Mouse (Mus musculus): ENCODE data around the gene Plod1. TPM values are rescaled to one million over a fixed set of nuclear protein-coding genes. Genes with fewer than 3 reads are reported as not detected.

Gene Plod1
- polyA plus RNA-seq, 1 experiment from 2014 or later = 48.4 TPM

DNA sequence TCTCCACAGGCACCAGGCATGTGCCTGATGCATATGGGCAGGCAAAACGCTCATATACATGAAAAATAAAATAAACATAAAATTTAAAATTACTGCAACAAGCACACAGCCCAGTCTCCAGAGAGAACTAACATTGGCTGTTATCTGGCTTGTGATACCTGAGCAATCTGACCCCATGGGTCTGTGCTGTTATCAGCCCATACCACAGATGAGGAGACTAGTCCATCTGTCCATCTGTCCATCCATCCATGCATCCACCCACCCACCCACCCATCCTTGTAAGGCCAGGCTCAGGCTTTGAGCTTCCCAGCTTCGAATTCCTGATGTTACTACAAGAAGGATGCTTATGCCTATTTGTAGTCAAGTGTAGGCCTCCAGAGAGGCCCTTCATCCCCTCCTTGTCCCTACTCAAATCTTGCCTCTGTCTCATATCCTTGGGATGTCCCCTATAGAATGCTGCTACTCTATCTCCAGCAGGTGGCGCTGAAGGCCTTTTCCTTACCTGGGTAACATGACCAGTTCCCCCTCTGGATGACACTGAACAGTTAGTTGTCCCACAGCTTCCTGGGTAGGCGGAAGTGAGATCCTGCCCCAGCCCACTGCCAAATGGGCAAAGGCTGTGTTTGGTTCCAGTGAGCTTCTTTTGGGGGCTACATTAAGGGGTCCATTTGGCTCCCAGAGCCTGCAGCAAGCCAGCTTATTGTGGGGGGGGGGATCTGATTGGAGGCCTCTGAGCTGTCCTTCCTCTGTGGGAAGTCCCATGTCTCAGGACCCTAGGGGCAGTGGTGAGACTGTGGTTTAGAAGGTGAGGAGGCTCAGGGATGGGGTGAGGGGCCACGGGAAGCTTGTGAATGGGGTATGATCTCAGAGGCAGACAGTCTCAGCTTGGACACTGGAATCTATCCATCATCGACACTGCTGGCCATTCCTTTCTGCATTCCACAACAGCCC lies 23.6 kb upstream of the Plod1 start:
- H3K36me3 ChIP-seq = no peaks in the 10 kb centered on the region
- H3K27ac ChIP-seq = no peak overlapping the region
- H3K9ac ChIP-seq = no peak overlapping the region
- H3K9me3 ChIP-seq = no peaks in the 10 kb centered on the region
- H3K27me3 ChIP-seq = no peaks in the 10 kb centered on the region
- no peaks in the 10 kb centered on the region for H3K4me1 ChIP-seq
- no peak overlapping the region for H3K4me3 ChIP-seq
- WGBS = 37% methylated on average over 6 of the region's 6 CpGs
- no peak for ATAC-seq (ENCODE audit: borderline replicate concordance, extremely low read depth, low FRiP score, low TSS enrichment)
- no peak overlapping the region for H3K4me2 ChIP-seq

DNA sequence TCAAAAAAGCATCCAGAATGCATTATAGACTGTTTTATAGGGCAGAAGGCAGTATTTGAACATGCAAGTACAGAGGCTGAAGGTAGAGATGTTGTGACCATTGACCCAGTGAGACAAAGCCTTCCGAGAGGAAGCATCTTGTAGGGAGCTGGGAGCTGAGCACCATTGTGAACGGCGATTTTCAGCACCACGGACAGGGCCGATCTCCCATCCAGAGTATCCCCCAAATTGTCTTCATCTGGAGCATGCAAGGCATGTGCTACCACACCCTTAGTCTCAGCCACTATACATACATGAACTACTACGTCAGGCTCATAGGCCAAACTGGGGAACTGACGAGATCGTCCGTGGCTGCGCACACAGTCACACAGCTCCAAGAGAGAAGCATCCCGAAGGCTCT lies 20.6 kb upstream of the Plod1 start:
- no peak overlapping the region for H3K4me3 ChIP-seq
- no peak for ATAC-seq (ENCODE audit: borderline replicate concordance, extremely low read depth, low FRiP score, low TSS enrichment)
- no peak overlapping the region for H3K9ac ChIP-seq
- no peaks in the 10 kb centered on the region for H3K4me1 ChIP-seq
- no peaks in the 10 kb centered on the region for H3K27me3 ChIP-seq
- no peaks in the 10 kb centered on the region for H3K9me3 ChIP-seq
- 44% methylated on average over 11 of the region's 11 CpGs for WGBS
- H3K27ac ChIP-seq = no peak overlapping the region
- H3K36me3 ChIP-seq = no peaks in the 10 kb centered on the region
- no peak overlapping the region for H3K4me2 ChIP-seq

DNA sequence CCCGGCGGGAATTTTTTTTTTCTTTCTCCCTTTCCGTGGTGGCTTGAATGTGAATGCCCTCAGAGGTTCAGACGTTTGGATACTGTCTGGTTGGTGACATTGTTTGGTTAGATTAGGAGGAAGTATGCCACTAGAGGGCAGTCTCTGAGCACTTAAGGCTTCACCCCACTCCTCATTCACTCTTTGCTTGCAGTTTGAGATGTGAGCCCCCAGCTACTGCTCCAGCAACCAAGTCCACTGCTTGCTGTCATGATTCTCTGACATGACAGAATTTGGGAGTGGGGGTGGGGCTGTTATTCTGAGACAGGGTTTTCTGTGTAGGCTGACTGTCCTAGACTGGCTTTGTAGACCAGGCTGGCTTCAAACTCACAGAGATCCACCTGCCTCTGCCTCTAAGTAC lies 17.0 kb upstream of the Plod1 start:
- Histone ChIP-seq H3K4me2 (no peak overlapping the region), H3K36me3 (peaks cover 7% of the 10 kb centered on the region), H3K9me3 (no peaks in the 10 kb centered on the region), H3K27ac (no peak overlapping the region), H3K27me3 (no peaks in the 10 kb centered on the region), H3K4me3 (no peak overlapping the region), H3K9ac (no peak overlapping the region), H3K4me1 (no peaks in the 10 kb centered on the region)
- 9% methylated on average over 4 of the region's 4 CpGs for WGBS
- no peak for ATAC-seq (ENCODE audit: borderline replicate concordance, extremely low read depth, low FRiP score, low TSS enrichment)

GRCm38 (mm10) chr4:147947511-147947910 lies 10.9 kb upstream of the Plod1 start:
- no peak for ATAC-seq (ENCODE audit: borderline replicate concordance, extremely low read depth, low FRiP score, low TSS enrichment)

GRCm38 (mm10) chr4:147943005-147943404 lies 6.4 kb upstream of the Plod1 start:
- peak overlapping the region; percentile 97 for H3K4me2 ChIP-seq

More at GRCm38 (mm10) chr4:147947511-147947910, 10.9 kb upstream of the Plod1 start:
- Histone ChIP-seq H3K4me1 (peaks cover 10% of the 10 kb centered on the region), H3K27ac (no peak overlapping the region), H3K36me3 (peaks cover 46% of the 10 kb centered on the region), H3K4me2 (no peak overlapping the region), H3K4me3 (no peak overlapping the region), H3K9ac (no peak overlapping the region), H3K9me3 (no peaks in the 10 kb centered on the region), H3K27me3 (no peaks in the 10 kb centered on the region)
- 47% methylated on average over 2 of the region's 2 CpGs for WGBS

DNA sequence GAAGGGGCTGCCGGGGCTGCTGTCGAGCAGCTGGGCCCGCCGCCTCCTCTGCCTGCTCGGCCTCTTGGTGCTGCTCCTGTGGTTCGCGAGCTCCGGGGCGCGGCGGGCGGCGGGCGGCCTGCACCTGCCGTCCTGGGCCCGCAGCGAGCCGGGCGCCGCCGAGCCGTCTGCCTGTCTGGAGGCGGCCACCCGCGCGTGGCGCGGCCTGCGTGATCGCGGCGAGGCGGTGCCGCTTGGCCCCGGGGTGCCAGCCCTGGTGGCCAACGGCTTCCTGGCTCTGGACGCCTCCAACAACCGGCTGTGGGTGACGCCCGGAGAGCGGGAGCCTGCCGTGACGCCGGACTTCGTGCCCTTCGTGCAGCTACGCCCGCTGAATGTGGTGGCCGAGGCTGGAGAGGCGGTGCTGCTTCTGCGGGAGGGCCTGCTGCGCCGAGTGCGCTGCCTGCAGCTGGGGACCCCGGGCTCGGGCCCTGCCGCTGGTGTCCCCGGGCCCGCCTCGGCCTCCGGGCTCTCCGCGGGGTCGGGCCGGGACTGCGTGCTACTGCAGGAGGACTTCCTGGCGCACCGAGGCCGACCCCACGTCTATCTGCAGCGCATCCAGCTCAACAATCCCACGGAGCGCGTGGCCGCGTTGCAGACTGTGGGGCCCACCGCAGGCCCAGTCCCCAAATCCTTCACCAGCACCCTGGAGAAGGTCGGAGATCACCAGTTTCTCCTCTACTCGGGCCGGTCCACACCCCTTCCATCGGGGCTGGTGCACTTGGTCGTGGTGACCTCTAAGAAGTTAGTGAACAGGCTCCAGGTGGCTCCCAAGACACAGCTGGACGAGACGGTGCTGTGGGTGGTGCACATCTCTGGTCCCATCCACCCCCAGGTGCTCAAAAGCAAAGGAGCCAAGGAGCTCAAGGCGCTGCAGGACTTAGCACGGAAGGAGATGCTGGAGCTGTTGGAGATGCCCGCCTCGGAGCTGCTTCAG lies 4.8 kb upstream of the Plod1 start:
- ATAC-seq (ENCODE audit: borderline replicate concordance, extremely low read depth, low FRiP score, low TSS enrichment) = peak; percentile 66
- Histone ChIP-seq H3K4me1 (peaks cover 45% of the 10 kb centered on the region), H3K36me3 (peaks cover 20% of the 10 kb centered on the region), H3K9me3 (no peaks in the 10 kb centered on the region), H3K4me3 (peak overlapping the region; percentile 92), H3K27me3 (no peaks in the 10 kb centered on the region), H3K4me2 (peak overlapping the region; percentile 97), H3K9ac (peak overlapping the region; percentile 78), H3K27ac (peak overlapping the region; percentile 71)
- 6% methylated on average over 78 of the region's 88 CpGs for WGBS

More at GRCm38 (mm10) chr4:147943005-147943404, 6.4 kb upstream of the Plod1 start:
- no peaks in the 10 kb centered on the region for H3K9me3 ChIP-seq
- no peak overlapping the region for H3K4me3 ChIP-seq
- WGBS = 86% methylated on average over 1 of the region's 1 CpGs
- ATAC-seq (ENCODE audit: borderline replicate concordance, extremely low read depth, low FRiP score, low TSS enrichment) = no peak
- H3K36me3 ChIP-seq = peaks cover 36% of the 10 kb centered on the region
- peaks cover 45% of the 10 kb centered on the region for H3K4me1 ChIP-seq
- no peak overlapping the region for H3K9ac ChIP-seq
- no peaks in the 10 kb centered on the region for H3K27me3 ChIP-seq
- no peak overlapping the region for H3K27ac ChIP-seq

DNA sequence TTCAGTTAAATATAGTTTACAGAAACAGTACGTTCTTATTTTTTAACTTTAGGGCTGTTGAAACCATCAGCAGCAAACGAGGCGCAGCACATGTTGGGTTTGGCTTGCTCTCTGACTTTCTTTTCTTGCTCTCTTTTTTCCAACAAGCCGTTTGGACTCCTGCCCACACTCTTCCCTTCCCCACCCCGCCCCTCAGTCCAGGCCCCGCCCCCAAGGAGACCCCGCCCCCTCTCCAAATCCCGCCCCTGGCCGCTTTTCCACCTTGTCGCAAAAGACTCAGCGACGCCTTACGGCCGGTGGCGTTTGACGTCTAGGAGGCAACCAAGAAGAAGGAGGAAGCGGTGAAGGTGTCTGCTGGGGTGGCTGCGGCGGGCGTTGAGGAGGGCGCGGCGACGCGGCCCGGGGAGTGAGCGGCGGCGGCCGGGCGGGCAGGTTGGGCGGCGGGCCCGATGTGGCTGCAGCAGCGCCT lies 4.0 kb upstream of the Plod1 start, which contains the start of gene 2510039O18Rik:
Gene 2510039O18Rik (plus strand): TSS at position 320 of the 469 bp plus-strand sequence.
- Histone ChIP-seq H3K27me3 (no peaks in the 10 kb centered on the region), H3K4me2 (peak within 1 kb of the TSS; percentile 97), H3K4me3 (peak within 1 kb of the TSS; percentile 92), H3K36me3 (peaks cover 13% of the 10 kb centered on the region), H3K9ac (peak within 1 kb of the TSS; percentile 78), H3K4me1 (peaks cover 48% of the 10 kb centered on the region), H3K27ac (peak within 1 kb of the TSS; percentile 93), H3K9me3 (no peaks in the 10 kb centered on the region)
- WGBS = under 1% methylated on average over 33 of the region's 35 CpGs
- peak; percentile 60 for ATAC-seq (ENCODE audit: borderline replicate concordance, extremely low read depth, low FRiP score, low TSS enrichment)

DNA sequence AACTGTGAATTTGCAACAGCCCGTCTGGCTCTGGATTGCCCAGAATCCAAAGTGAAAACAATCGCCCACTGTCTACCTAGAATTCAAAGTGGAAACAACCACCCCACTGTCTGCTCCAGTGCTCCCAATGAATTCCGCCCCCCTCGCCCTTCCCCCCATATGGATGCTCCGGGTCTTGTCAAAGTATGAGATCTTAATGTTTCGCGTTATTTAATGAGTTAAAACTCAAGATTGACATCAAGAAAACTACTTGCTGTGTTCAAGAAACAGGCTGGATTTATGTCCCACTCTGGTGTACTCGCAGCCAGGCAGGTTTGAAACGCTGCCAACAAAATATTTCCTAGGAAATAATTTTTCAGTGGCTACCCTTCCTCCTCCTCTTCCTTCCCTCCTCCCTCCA lies 3.5 kb upstream of the Plod1 start:
- no peaks in the 10 kb centered on the region for H3K9me3 ChIP-seq
- WGBS = 39% methylated on average over 9 of the region's 9 CpGs
- H3K9ac ChIP-seq = no peak overlapping the region
- H3K4me1 ChIP-seq = peaks cover 48% of the 10 kb centered on the region
- H3K4me2 ChIP-seq = peak overlapping the region; percentile 97
- peak overlapping the region; percentile 93 for H3K27ac ChIP-seq
- peak overlapping the region; percentile 92 for H3K4me3 ChIP-seq
- H3K36me3 ChIP-seq = peaks cover 8% of the 10 kb centered on the region
- no peaks in the 10 kb centered on the region for H3K27me3 ChIP-seq
- no peak for ATAC-seq (ENCODE audit: borderline replicate concordance, extremely low read depth, low FRiP score, low TSS enrichment)

- no peak for ATAC-seq (ENCODE audit: borderline replicate concordance, extremely low read depth, low FRiP score, low TSS enrichment)
- Histone ChIP-seq H3K4me3 (no peak overlapping the region), H3K36me3 (no peaks in the 10 kb centered on the region; the same call in 1 of the 2 replicates), H3K9me3 (no peaks in the 10 kb centered on the region), H3K9ac (no peak overlapping the region), H3K27ac (peak overlapping the region; percentile 38; the same call in 1 of the 2 replicates), H3K4me2 (no peak overlapping the region), H3K4me1 (peaks cover 52% of the 10 kb centered on the region), H3K27me3 (no peaks in the 10 kb centered on the region)
- WGBS = 46% methylated on average over 14 of the region's 14 CpGs
Observed at GRCm38 (mm10) chr4:147938148-147939096, 1.9 kb upstream of the Plod1 start.

DNA sequence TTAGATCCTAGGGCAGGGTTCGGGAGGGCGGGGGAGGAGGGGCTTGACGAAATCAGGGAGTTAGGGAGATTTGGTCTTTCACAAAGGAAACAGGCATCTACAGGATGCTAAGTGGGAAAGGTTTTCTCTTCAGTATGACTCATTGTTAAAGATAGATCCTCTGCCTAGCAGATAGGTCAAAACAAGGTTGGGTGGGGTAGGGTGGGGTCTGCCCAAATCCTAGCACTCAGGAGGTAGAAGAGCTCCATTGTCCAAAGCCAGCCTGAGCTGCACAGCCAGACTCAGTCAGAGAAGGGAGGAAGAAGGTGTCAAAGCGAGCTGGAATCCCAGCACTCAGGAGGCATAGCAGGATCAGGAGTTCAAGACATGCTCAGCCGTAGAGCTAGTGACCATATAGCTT lies 919 bp upstream of the Plod1 start:
- no peaks in the 10 kb centered on the region for H3K36me3 ChIP-seq
- H3K4me1 ChIP-seq = peaks cover 44% of the 10 kb centered on the region
- no peaks in the 10 kb centered on the region for H3K27me3 ChIP-seq
- ATAC-seq (ENCODE audit: borderline replicate concordance, extremely low read depth, low FRiP score, low TSS enrichment) = no peak
- no peak overlapping the region; the same call in 1 of the 2 replicates for H3K4me2 ChIP-seq
- H3K9ac ChIP-seq = no peak overlapping the region
- H3K9me3 ChIP-seq = no peaks in the 10 kb centered on the region
- no peak overlapping the region for H3K4me3 ChIP-seq
- H3K27ac ChIP-seq = no peak overlapping the region; the same call in 1 of the 2 replicates
- WGBS = 59% methylated on average over 5 of the region's 5 CpGs

Data from lung, embryonic 15.5 days (tissue).